Mouse (Mus musculus) CH12.LX (cell line): Measurements from ENCODE around the gene Dcaf11. TPM values are rescaled to one million over a fixed set of nuclear protein-coding genes. Genes with fewer than 3 reads are reported as not detected.

Experiments
- DNase-seq: peaks from one replicate; pipeline ENCODE4 v3.0.0-alpha.2; 2013; ENCODE audit errors: extremely low read depth
- H3K27ac ChIP-seq: 2 replicates; pipeline ENCODE4 v1.5.1; 2012; ENCODE audit warnings: low read depth, mild to moderate bottlenecking, control low read depth, moderate library complexity; ENCODE audit not compliant: insufficient read depth
- H3K27me3 ChIP-seq: replicated peaks from 2 replicates; pipeline ENCODE3; 2012; ENCODE audit warnings: inconsistent platforms
- H3K36me3 ChIP-seq, 2 experiments: replicated peaks in 1 of 2; 2 replicates each; pipeline versions ENCODE3 to v1.6.1; 2012; ENCODE audit warnings: inconsistent platforms in 1 of 2, low read length in 1 of 2, mild to moderate bottlenecking in 1 of 2, mixed read lengths in 1 of 2, moderate library complexity in 1 of 2; ENCODE audit not compliant: control insufficient read depth in 1 of 2, insufficient read depth in 1 of 2
- H3K4me1 ChIP-seq, 2 experiments: 2 replicates each; pipeline ENCODE4 v1.6.1; 2012; ENCODE audit warnings: inconsistent platforms in 1 of 2, moderate library complexity in 1 of 2; ENCODE audit not compliant: insufficient read depth in 2 of 2, control insufficient read depth in 1 of 2
- H3K4me2 ChIP-seq: 2 replicates; pipeline ENCODE4 v1.6.1; 2012; ENCODE audit warnings: low read depth, mild to moderate bottlenecking, control low read depth; ENCODE audit not compliant: poor library complexity, insufficient read depth, severe bottlenecking
- H3K4me3 ChIP-seq, 3 experiments: fragments of 150-350 bp in 1 of 3; sonication (generic) in 1 of 3; replicated peaks in 1 of 3; 2 replicates each; pipeline versions ENCODE3 to v1.5.1; 2011 to 2012; ENCODE audit warnings: low read depth in 2 of 3, low read length in 2 of 3, mild to moderate bottlenecking in 2 of 3, moderate library complexity in 2 of 3, control low read depth in 1 of 3, improper control_type of control experiment in 1 of 3, inconsistent platforms in 1 of 3, mixed read lengths in 1 of 3; ENCODE audit not compliant: poor library complexity in 1 of 3
- H3K79me2 ChIP-seq: replicated peaks from 2 replicates; pipeline ENCODE4 v1.6.1; 2012; ENCODE audit warnings: mild to moderate bottlenecking, moderate library complexity; ENCODE audit not compliant: control insufficient read depth, poor library complexity, insufficient read depth, severe bottlenecking; ENCODE audit errors: extremely low read depth
- H3K9ac ChIP-seq: 2 replicates; pipeline ENCODE4 v1.6.1; 2012; ENCODE audit warnings: low read depth, mild to moderate bottlenecking, control low read depth, moderate library complexity; ENCODE audit not compliant: insufficient read depth
- H3K9me3 ChIP-seq: replicated peaks from 2 replicates; pipeline ENCODE3; 2012; ENCODE audit warnings: low read length, inconsistent platforms, mixed read lengths
- CHD1 ChIP-seq: IDR thresholded peaks from 2 replicates; pipeline ENCODE4 v1.6.1; 2012; ENCODE audit warnings: low read depth, low read length, improper control_type of control experiment, inconsistent platforms
- CTCF ChIP-seq, 2 experiments: IDR thresholded peaks in 1 of 2; conservative IDR thresholded peaks in 1 of 2; 2 replicates each; pipeline ENCODE4 v1.5.1; 2011 to 2012; ENCODE audit warnings: low read depth in 2 of 2, low read length in 2 of 2, improper control_type of control experiment in 1 of 2, inconsistent platforms in 1 of 2, mild to moderate bottlenecking in 1 of 2, moderate library complexity in 1 of 2
- E2F4 ChIP-seq: IDR thresholded peaks from 2 replicates; pipeline ENCODE4 v1.6.1; 2011; ENCODE audit warnings: low read depth, low read length, improper control_type of control experiment; ENCODE audit not compliant: insufficient replicate concordance
- ELF1 ChIP-seq: IDR thresholded peaks from 2 replicates; pipeline ENCODE4 v1.6.1; 2014; ENCODE audit warnings: low read depth, mild to moderate bottlenecking, inconsistent platforms, low read length, improper control_type of control experiment
- EP300 ChIP-seq: IDR thresholded peaks from 2 replicates; pipeline ENCODE4 v1.6.1; 2011; ENCODE audit warnings: low read length, improper control_type of control experiment
- ETS1 ChIP-seq: conservative IDR thresholded peaks from 2 replicates; pipeline ENCODE4 v1.6.1; 2012; ENCODE audit warnings: low read depth, mild to moderate bottlenecking, inconsistent platforms, low read length, improper control_type of control experiment, moderate library complexity
- IRF4 ChIP-seq: IDR thresholded peaks from 2 replicates; pipeline ENCODE4 v1.6.1; 2014; ENCODE audit warnings: low read depth, mild to moderate bottlenecking, inconsistent platforms, low read length, improper control_type of control experiment
- MAFK ChIP-seq: IDR thresholded peaks from 2 replicates; pipeline ENCODE4 v1.6.1; 2011; ENCODE audit warnings: low read length, improper control_type of control experiment; ENCODE audit not compliant: insufficient replicate concordance
- MAZ ChIP-seq: IDR thresholded peaks from 2 replicates; pipeline ENCODE4 v1.6.1; 2012; ENCODE audit warnings: low read depth, mild to moderate bottlenecking, inconsistent platforms, low read length, improper control_type of control experiment, moderate library complexity
- MEF2A ChIP-seq: IDR thresholded peaks from 2 replicates; pipeline ENCODE4 v1.6.1; 2014; ENCODE audit warnings: low read depth, mild to moderate bottlenecking, inconsistent platforms, low read length, improper control_type of control experiment, borderline replicate concordance
- MYC ChIP-seq: IDR thresholded peaks from 2 replicates; pipeline ENCODE4 v1.6.1; 2011; ENCODE audit warnings: low read depth, mild to moderate bottlenecking, improper control_type of control experiment, low read length
- NELFE ChIP-seq: IDR thresholded peaks from 2 replicates; pipeline ENCODE4 v1.6.1; 2011; ENCODE audit warnings: low read depth, low read length, improper control_type of control experiment
- NRF1 ChIP-seq: IDR thresholded peaks from 2 replicates; pipeline ENCODE4 v1.6.1; 2014; ENCODE audit warnings: low read depth, mild to moderate bottlenecking, inconsistent platforms, low read length, improper control_type of control experiment, moderate library complexity
- POLR2A ChIP-seq: IDR thresholded peaks from 2 replicates; pipeline ENCODE4 v1.6.1; 2011; ENCODE audit warnings: low read depth, mild to moderate bottlenecking, improper control_type of control experiment, low read length
- POLR2AphosphoS2 ChIP-seq: IDR thresholded peaks from 2 replicates; pipeline ENCODE4 v1.6.1; 2011; ENCODE audit warnings: low read depth, low read length, improper control_type of control experiment
- RAD21 ChIP-seq: IDR thresholded peaks from 2 replicates; pipeline ENCODE4 v1.6.1; 2011; ENCODE audit warnings: low read depth, mild to moderate bottlenecking, low read length, improper control_type of control experiment, moderate library complexity
- SIN3A ChIP-seq: IDR thresholded peaks from 2 replicates; pipeline ENCODE4 v1.6.1; 2012; ENCODE audit warnings: low read length, improper control_type of control experiment, inconsistent platforms
- SMC3 ChIP-seq: IDR thresholded peaks from 2 replicates; pipeline ENCODE4 v1.6.1; 2011; ENCODE audit warnings: low read depth, low read length, improper control_type of control experiment
- UBTF ChIP-seq: IDR thresholded peaks from 2 replicates; pipeline ENCODE4 v1.6.1; 2012; ENCODE audit warnings: low read depth, mild to moderate bottlenecking, inconsistent platforms, low read length, improper control_type of control experiment, moderate library complexity
- ZC3H11A ChIP-seq: IDR thresholded peaks from 2 replicates; pipeline ENCODE4 v1.6.1; 2012; ENCODE audit warnings: low read depth, mild to moderate bottlenecking, inconsistent platforms, low read length, improper control_type of control experiment
- ZKSCAN1 ChIP-seq: IDR thresholded peaks from 2 replicates; pipeline ENCODE4 v1.6.1; 2012; ENCODE audit warnings: low read depth, inconsistent platforms, low read length, improper control_type of control experiment, borderline replicate concordance
- ZNF384 ChIP-seq: IDR thresholded peaks from 2 replicates; pipeline ENCODE4 v1.6.1; 2012; ENCODE audit warnings: low read depth, low read length, improper control_type of control experiment, inconsistent platforms
- dilution Hi-C: fragments of 300-500 bp; cut with MboI; formaldehyde crosslinking; loops from 2 replicates; pipeline ENCODE4 v1.14.3; 2020; ENCODE audit warnings: low sequenced_read_pairs; ENCODE audit not compliant: extremely low pct_unique_long_range_greater_than_20kb, extremely low pct_ligation_motif_present
- in situ Hi-C: fragments of 300-500 bp; cut with MboI; formaldehyde crosslinking; loops from 3 replicates; pipeline ENCODE4 v1.14.3; 2019; ENCODE audit warnings: low sequenced_read_pairs, low pct_ligation_motif_present, low pct_unique_long_range_greater_than_20kb, mixed read lengths
- polyA plus RNA-seq: library from polyadenylated mRNA; unstranded; fragments of >175 nt; gene quantifications from 2 replicates; pipeline ENCODE4 v1.2.1, GENCODE M21; 2012; ENCODE audit warnings: low read depth; ENCODE audit not compliant: insufficient read length
- total RNA-seq, 2 experiments: library from RNA; depleted of rRNA; stranded (reverse); fragments of 300-350 nt in 1 of 2; fragments of >200 nt in 1 of 2; gene quantifications; 2 replicates each; pipeline ENCODE4 v1.2.3; 2012 to 2014

Gene Dcaf11
- total and polyA plus RNA-seq, 3 experiments = 29.3 to 39.1 (median 32.6) TPM

DNA sequence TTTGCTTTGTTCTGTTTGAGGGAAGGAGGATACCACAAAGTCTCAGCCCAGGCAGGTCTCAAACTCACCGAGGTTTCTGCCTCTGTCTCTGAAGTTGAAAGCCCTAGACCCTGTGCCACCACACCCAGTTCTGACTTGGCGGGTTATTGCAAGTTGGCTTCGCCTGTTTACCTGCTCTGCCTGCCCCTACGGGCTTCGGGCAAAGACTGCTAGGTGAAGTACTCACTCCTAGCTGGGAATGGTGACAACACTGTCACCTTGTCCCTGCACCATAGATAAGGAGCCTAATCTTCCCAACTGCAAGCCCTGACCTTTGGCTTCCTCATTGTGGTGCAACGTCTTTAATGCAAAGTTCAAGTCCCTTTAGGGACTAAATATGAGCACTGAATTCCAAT, 25.8 kb downstream of the Dcaf11 start:
- TF ChIP-seq ELF1 (no peak), UBTF (no peak), POLR2AphosphoS2 (no peak), ZNF384 (no peak), SIN3A (no peak), MAZ (no peak), EP300 (no peak), MYC (no peak), ZC3H11A (no peak), CHD1 (no peak), E2F4 (no peak), MEF2A (no peak), NRF1 (no peak)
- no peak for DNase-seq
- H3K4me2 ChIP-seq = peak overlapping the region; percentile 27; the same call in 1 of the 2 replicates
- peaks cover 23% of the 10 kb centered on the region for H3K79me2 ChIP-seq
- peak overlapping the region in 1 of 3 experiments; percentile 12 for H3K4me3 ChIP-seq
- peak overlapping the region; percentile 83 for H3K27ac ChIP-seq
- H3K9me3 ChIP-seq = no peaks in the 10 kb centered on the region
- no peaks in the 10 kb centered on the region for H3K27me3 ChIP-seq
- in situ Hi-C loops (no loop called here), dilution Hi-C loops (no loop called here)
- peaks cover 13 to 62% of the 10 kb centered on the region in 2 experiments for H3K4me1 ChIP-seq
- H3K36me3 ChIP-seq = peaks cover 29 to 58% of the 10 kb centered on the region in 2 experiments
- H3K9ac ChIP-seq = no peak overlapping the region

DNA sequence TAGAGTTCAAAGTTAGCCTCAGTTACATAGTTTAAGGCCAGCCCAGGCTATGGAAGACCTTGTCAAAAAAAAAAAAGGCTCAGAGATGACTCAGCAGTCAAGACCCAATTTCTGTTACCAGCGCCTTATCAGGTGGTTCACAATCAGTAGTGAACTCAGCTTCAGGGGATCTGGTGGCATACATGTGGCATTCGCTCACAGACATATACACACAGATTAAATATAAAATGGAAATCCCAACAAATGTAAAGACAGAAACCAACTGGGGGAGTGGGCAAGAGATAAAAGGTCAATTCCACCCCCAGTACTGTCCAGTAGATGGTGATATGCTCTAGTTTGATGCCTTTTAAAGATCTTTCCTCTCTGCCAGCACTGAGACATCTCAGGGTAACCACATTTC, 26.3 kb downstream of the Dcaf11 start:
- H3K36me3 ChIP-seq = peaks cover 24 to 52% of the 10 kb centered on the region in 2 experiments
- DNase-seq = no peak
- peaks cover 8 to 57% of the 10 kb centered on the region in 2 experiments for H3K4me1 ChIP-seq
- dilution Hi-C loops (no loop called here), in situ Hi-C loops (no loop called here)
- no peak overlapping the region for H3K4me3 ChIP-seq
- H3K9me3 ChIP-seq = no peaks in the 10 kb centered on the region
- H3K4me2 ChIP-seq = no peak overlapping the region
- peak overlapping the region; percentile 83 for H3K27ac ChIP-seq
- TF ChIP-seq SMC3 (peak; percentile 19; the same call in 1 of the 2 replicates), IRF4 (no peak), ZKSCAN1 (no peak), RAD21 (peak; percentile 43), MYC (peak; percentile 41; the same call in 1 of the 2 replicates), CHD1 (no peak), MAFK (peak; percentile 69; the same call in 1 of the 2 replicates), ZNF384 (peak; percentile 82), NELFE (no peak), ETS1 (no peak), POLR2A (0 out of 2 replicates have a peak, but pooled peaks have one; percentile 19), CTCF (conservative IDR thresholded peaks at IDR 0.05 in 1 of 2, IDR thresholded peaks at IDR 0.05 in 1 of 2; ENCODE audit: low read depth in 2 of 2, low read length in 2 of 2) (peak in 1 of 2 experiments; percentile 59; a peak in 2 of 4 replicates)
- no peaks in the 10 kb centered on the region for H3K27me3 ChIP-seq
- H3K79me2 ChIP-seq = peaks cover 23% of the 10 kb centered on the region
- H3K9ac ChIP-seq = no peak overlapping the region
